Mouse (Mus musculus): ENCODE measurements around the gene Myl6b. TPM values are rescaled to one million over a fixed set of nuclear protein-coding genes. Genes with fewer than 3 reads are reported as not detected.
A peak's percentile ranks its signal among the peaks of the same experiment; 100 is the strongest.

Myl6b gene
- 6.7 and 7.1 TPM in 2 replicates for polyA plus RNA-seq (2015; fragmentation: Nextera tagmentation; extraction: Ambion mirVana)

GRCm38 (mm10) chr10:128498590-128498989 is at the start of gene Myl6b:
Gene Myl6b, minus strand, starts transcription at chr10:128498685.
- 0% methylated on average over 27 of the region's 27 CpGs for WGBS
- peak; percentile 83 for ATAC-seq

GRCm38 (mm10) chr10:128547361-128548032 is 49.0 kb upstream of the Myl6b start, which contains the start of gene Zc3h10:
Gene Zc3h10, minus strand, starts transcription at chr10:128547774.
- Histone ChIP-seq H3K27me3 (replicated peaks; ENCODE audit: control insufficient read depth, insufficient read depth, low read length) (no peaks in the 10 kb centered on the region), H3K27ac (ENCODE audit: low read depth, low read length) (peak within 1 kb of the TSS; percentile 92), H3K4me1 (ENCODE audit: control insufficient read depth, insufficient read depth, low read depth, low read length) (peaks cover 7% of the 10 kb centered on the region), H3K9me3 (ENCODE audit: control insufficient read depth, low read length) (no peaks in the 10 kb centered on the region), H3K4me2 (ENCODE audit: low read length) (peak within 1 kb of the TSS; percentile 64), H3K4me3 (ENCODE audit: low read length) (peak within 1 kb of the TSS; percentile 49), H3K9ac (ENCODE audit: low read depth, low read length) (peak within 1 kb of the TSS; percentile 83), H3K36me3 (ENCODE audit: control insufficient read depth, insufficient read depth, low read length) (peaks cover 24% of the 10 kb centered on the region)
- WGBS = under 1% methylated on average over 39 of the region's 50 CpGs
- peak; percentile 89 for ATAC-seq

More at GRCm38 (mm10) chr10:128498590-128498989, at the start of gene Myl6b:
- Histone ChIP-seq H3K27ac (ENCODE audit: low read depth, low read length) (peak within 1 kb of the TSS; percentile 82), H3K27me3 (replicated peaks; ENCODE audit: control insufficient read depth, insufficient read depth, low read length) (no peaks in the 10 kb centered on the region), H3K4me2 (ENCODE audit: low read length) (peak within 1 kb of the TSS; percentile 79), H3K4me3 (ENCODE audit: low read length) (peak within 1 kb of the TSS; percentile 64), H3K9ac (ENCODE audit: low read depth, low read length) (peak within 1 kb of the TSS; percentile 69), H3K4me1 (ENCODE audit: control insufficient read depth, insufficient read depth, low read depth, low read length) (peaks cover 25% of the 10 kb centered on the region), H3K36me3 (ENCODE audit: control insufficient read depth, insufficient read depth, low read length) (no peaks in the 10 kb centered on the region), H3K9me3 (ENCODE audit: control insufficient read depth, low read length) (no peaks in the 10 kb centered on the region)

DNA sequence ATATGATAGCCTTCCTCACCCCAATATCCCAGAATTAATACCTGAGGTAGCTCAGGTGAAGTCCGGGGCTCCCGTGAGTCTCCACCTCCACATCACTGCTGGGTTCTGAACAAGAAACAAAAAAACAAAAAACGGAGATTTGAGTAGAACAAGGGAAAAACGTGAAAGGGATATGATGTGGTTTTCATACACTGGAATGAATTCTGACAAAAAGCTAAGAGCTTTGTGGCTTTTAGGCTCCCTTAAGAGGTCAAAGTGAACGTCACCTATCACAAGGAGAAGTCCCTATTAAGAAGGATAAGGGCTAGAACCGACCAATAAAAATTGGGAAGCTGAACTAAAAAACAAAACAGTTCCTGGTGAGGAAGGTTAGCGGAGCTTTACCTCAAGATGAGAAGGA is 48.3 kb upstream of the Myl6b start:
- peak overlapping the region; percentile 74 for H3K9ac ChIP-seq (ENCODE audit: low read depth, low read length)
- peaks cover 7% of the 10 kb centered on the region for H3K4me1 ChIP-seq (ENCODE audit: control insufficient read depth, insufficient read depth, low read depth, low read length)
- peaks cover 28% of the 10 kb centered on the region for H3K36me3 ChIP-seq (ENCODE audit: control insufficient read depth, insufficient read depth, low read length)
- no peaks in the 10 kb centered on the region for H3K27me3 ChIP-seq (replicated peaks; ENCODE audit: control insufficient read depth, insufficient read depth, low read length)
- H3K4me3 ChIP-seq (ENCODE audit: low read length) = peak overlapping the region; percentile 49
- peak overlapping the region; percentile 64 for H3K4me2 ChIP-seq (ENCODE audit: low read length)
- 27% methylated on average over 7 of the region's 7 CpGs for WGBS
- H3K9me3 ChIP-seq (ENCODE audit: control insufficient read depth, low read length) = no peaks in the 10 kb centered on the region
- peak overlapping the region; percentile 92 for H3K27ac ChIP-seq (ENCODE audit: low read depth, low read length)
- no peak for ATAC-seq

- peaks cover 7% of the 10 kb centered on the region for H3K4me1 ChIP-seq (ENCODE audit: control insufficient read depth, insufficient read depth, low read depth, low read length)
- no peaks in the 10 kb centered on the region for H3K27me3 ChIP-seq (replicated peaks; ENCODE audit: control insufficient read depth, insufficient read depth, low read length)
- peak overlapping the region; percentile 64 for H3K4me2 ChIP-seq (ENCODE audit: low read length)
- 16% methylated on average over 4 of the region's 4 CpGs for WGBS
- H3K36me3 ChIP-seq (ENCODE audit: control insufficient read depth, insufficient read depth, low read length) = peaks cover 28% of the 10 kb centered on the region
- H3K27ac ChIP-seq (ENCODE audit: low read depth, low read length) = peak overlapping the region; percentile 92
- no peaks in the 10 kb centered on the region for H3K9me3 ChIP-seq (ENCODE audit: control insufficient read depth, low read length)
- peak overlapping the region; percentile 74; the same call in 1 of the 2 replicates for H3K9ac ChIP-seq (ENCODE audit: low read depth, low read length)
- ATAC-seq = no peak
- peak overlapping the region; percentile 49 for H3K4me3 ChIP-seq (ENCODE audit: low read length)
These were observed 47.9 kb upstream of the Myl6b start for GRCm38 (mm10) chr10:128546361-128546760.

- no peaks in the 10 kb centered on the region for H3K27me3 ChIP-seq (replicated peaks; ENCODE audit: control insufficient read depth, insufficient read depth, low read length)
- no peak overlapping the region for H3K4me3 ChIP-seq (ENCODE audit: low read length)
- no peak overlapping the region; the same call in 1 of the 2 replicates for H3K9ac ChIP-seq (ENCODE audit: low read depth, low read length)
- peaks cover 7% of the 10 kb centered on the region for H3K4me1 ChIP-seq (ENCODE audit: control insufficient read depth, insufficient read depth, low read depth, low read length)
- WGBS = 94% methylated on average over 3 of the region's 3 CpGs
- H3K9me3 ChIP-seq (ENCODE audit: control insufficient read depth, low read length) = no peaks in the 10 kb centered on the region
- no peak for ATAC-seq
- H3K36me3 ChIP-seq (ENCODE audit: control insufficient read depth, insufficient read depth, low read length) = peaks cover 28% of the 10 kb centered on the region
- H3K4me2 ChIP-seq (ENCODE audit: low read length) = no peak overlapping the region
- H3K27ac ChIP-seq (ENCODE audit: low read depth, low read length) = no peak overlapping the region
These were observed 47.0 kb upstream of the Myl6b start for GRCm38 (mm10) chr10:128545570-128545898.

DNA sequence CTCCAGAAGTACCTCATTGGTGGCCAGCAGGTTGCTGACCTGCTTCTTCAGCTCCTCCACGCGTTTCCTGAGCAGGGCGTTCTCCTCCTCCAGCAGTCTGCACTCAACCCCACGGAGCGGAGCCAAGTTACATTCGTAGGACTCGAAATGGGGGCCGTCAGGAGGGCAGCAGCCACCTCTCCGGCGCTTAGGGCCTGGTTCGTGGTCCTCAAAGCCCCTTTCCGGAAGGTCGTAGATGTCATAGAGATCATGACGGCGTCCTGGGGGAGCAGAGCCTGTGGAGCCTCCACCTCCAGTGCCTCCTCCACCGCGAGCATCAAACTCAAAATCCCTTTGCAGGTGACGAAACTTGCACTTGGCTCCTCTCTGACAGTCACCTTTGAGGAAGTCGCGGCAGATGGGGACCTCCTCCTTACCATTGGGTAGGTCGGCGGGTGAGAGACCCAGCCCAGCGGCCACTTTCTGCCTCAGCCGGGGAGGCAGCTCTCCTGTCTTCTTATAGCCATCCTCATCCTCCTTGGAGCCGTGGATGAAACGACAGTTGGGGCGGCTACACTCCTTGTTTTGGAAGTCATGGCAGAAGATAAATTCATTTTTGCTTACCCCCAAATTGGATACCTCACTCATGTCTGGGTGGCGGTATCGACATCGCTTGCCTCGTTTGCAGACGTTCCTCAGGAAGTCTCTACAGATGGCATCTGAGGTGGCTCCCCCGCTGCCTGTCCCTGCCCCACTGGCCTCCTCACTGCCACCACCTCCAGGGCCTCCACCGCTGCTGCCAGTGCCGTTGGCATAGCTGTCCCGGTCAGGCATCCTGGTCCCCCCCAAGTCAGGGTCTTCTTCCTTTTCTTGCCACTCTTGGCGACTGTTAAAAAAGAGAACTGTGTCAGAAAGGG is 46.4 kb upstream of the Myl6b start:
- Histone ChIP-seq H3K36me3 (ENCODE audit: control insufficient read depth, insufficient read depth, low read length) (peaks cover 28% of the 10 kb centered on the region), H3K4me3 (ENCODE audit: low read length) (no peak overlapping the region), H3K9ac (ENCODE audit: low read depth, low read length) (no peak overlapping the region; the same call in 1 of the 2 replicates), H3K4me1 (ENCODE audit: control insufficient read depth, insufficient read depth, low read depth, low read length) (peaks cover 7% of the 10 kb centered on the region), H3K27me3 (replicated peaks; ENCODE audit: control insufficient read depth, insufficient read depth, low read length) (no peaks in the 10 kb centered on the region), H3K27ac (ENCODE audit: low read depth, low read length) (no peak overlapping the region), H3K4me2 (ENCODE audit: low read length) (no peak overlapping the region), H3K9me3 (ENCODE audit: control insufficient read depth, low read length) (no peaks in the 10 kb centered on the region)
- 96% methylated on average over 37 of the region's 37 CpGs for WGBS
- ATAC-seq = no peak

GRCm38 (mm10) chr10:128544151-128544657 is 45.7 kb upstream of the Myl6b start:
- whole genome bisulfite sequencing = 96% methylated on average over 15 of the region's 15 CpGs
- peaks cover 28% of the 10 kb centered on the region for H3K36me3 ChIP-seq (ENCODE audit: control insufficient read depth, insufficient read depth, low read length)
- peaks cover 7% of the 10 kb centered on the region for H3K4me1 ChIP-seq (ENCODE audit: control insufficient read depth, insufficient read depth, low read depth, low read length)
- no peaks in the 10 kb centered on the region for H3K9me3 ChIP-seq (ENCODE audit: control insufficient read depth, low read length)
- H3K27me3 ChIP-seq (replicated peaks; ENCODE audit: control insufficient read depth, insufficient read depth, low read length) = no peaks in the 10 kb centered on the region
- H3K4me3 ChIP-seq (ENCODE audit: low read length) = no peak overlapping the region
- H3K4me2 ChIP-seq (ENCODE audit: low read length) = no peak overlapping the region
- no peak overlapping the region for H3K9ac ChIP-seq (ENCODE audit: low read depth, low read length)
- ATAC-seq = no peak
- no peak overlapping the region for H3K27ac ChIP-seq (ENCODE audit: low read depth, low read length)

DNA sequence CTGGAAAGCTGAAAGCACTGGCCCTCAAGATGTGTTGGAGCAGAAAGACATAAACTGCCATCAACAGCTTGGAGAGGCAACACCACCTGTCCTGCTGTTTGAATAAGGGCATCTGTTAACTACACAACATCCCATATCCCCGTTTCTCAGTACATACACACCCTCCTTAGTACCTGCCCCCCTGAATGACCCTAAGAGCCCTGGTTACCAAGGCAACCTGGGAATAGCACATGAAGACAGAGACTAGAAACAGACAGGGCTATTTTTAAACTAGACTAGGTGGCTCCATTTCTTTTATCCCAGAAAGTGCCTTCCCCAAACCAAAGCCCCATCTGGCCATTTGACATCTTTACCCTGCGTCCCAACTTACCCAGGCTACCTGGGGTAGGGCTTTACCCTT is 44.6 kb upstream of the Myl6b start:
- no peak overlapping the region for H3K4me3 ChIP-seq (ENCODE audit: low read length)
- no peak overlapping the region for H3K27ac ChIP-seq (ENCODE audit: low read depth, low read length)
- WGBS = 76% methylated on average over 2 of the region's 2 CpGs
- H3K4me2 ChIP-seq (ENCODE audit: low read length) = no peak overlapping the region
- no peaks in the 10 kb centered on the region for H3K9me3 ChIP-seq (ENCODE audit: control insufficient read depth, low read length)
- no peak for ATAC-seq
- no peaks in the 10 kb centered on the region for H3K27me3 ChIP-seq (replicated peaks; ENCODE audit: control insufficient read depth, insufficient read depth, low read length)
- no peak overlapping the region for H3K9ac ChIP-seq (ENCODE audit: low read depth, low read length)
- peaks cover 28% of the 10 kb centered on the region for H3K36me3 ChIP-seq (ENCODE audit: control insufficient read depth, insufficient read depth, low read length)
- H3K4me1 ChIP-seq (ENCODE audit: control insufficient read depth, insufficient read depth, low read depth, low read length) = peaks cover 7% of the 10 kb centered on the region

DNA sequence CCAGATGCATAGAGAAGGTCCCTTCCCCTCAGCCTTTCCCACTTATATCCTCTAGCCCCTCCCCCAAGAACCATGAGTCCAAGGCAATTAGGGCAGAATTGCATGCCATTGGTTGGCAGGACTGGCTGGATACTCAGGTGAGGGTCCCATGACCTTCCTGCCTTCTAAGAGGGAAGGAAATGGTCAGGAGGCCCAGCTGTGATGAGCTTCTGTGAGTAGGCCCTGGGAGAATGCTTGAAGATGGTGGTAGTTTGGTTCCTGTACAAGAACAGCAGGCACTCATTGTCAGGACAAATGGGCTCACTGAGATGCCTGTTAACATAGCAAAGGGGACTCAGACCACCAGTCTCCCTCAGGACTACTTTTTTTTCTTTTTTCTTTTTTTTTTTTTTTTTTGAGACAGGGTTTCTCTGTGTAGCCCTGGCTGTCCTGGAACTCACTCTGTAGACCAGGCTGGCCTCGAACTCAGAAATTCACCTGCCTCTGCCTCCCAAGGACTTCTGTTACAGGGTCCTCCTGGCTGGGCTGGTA is 39.9 kb upstream of the Myl6b start:
- Histone ChIP-seq H3K27ac (ENCODE audit: low read depth, low read length) (no peak overlapping the region), H3K36me3 (ENCODE audit: control insufficient read depth, insufficient read depth, low read length) (peaks cover 8% of the 10 kb centered on the region), H3K9ac (ENCODE audit: low read depth, low read length) (no peak overlapping the region), H3K4me1 (ENCODE audit: control insufficient read depth, insufficient read depth, low read depth, low read length) (no peaks in the 10 kb centered on the region), H3K27me3 (replicated peaks; ENCODE audit: control insufficient read depth, insufficient read depth, low read length) (no peaks in the 10 kb centered on the region), H3K9me3 (ENCODE audit: control insufficient read depth, low read length) (no peaks in the 10 kb centered on the region), H3K4me3 (ENCODE audit: low read length) (no peak overlapping the region), H3K4me2 (ENCODE audit: low read length) (no peak overlapping the region)
- no peak for ATAC-seq
- 100% methylated on average over 1 of the region's 1 CpGs for WGBS

Measured in hindbrain, embryonic 16.5 days (tissue).